Mouse (Mus musculus) kidney, postnatal 0 days (tissue): ENCODE data around the gene Arhgap24. TPM values are rescaled to one million over a fixed set of nuclear protein-coding genes. Genes with fewer than 3 reads are reported as not detected.

Experiments
- ATAC-seq: fragments of 200-750 bp; cut with Nextera tagmentation; replicated peaks from 2 replicates; pipeline ENCODE4 v1.8.0; 2017; ENCODE audit warnings: low read depth, moderate number of reproducible peaks, moderate TSS enrichment, moderate library complexity; ENCODE audit not compliant: low FRiP score
- DNase-seq: peaks from one replicate; pipeline ENCODE4 v3.0.0-alpha.2; 2016; ENCODE audit warnings: low spot score
- H3K27ac ChIP-seq: fragments of 300-500 bp; sonication (generic); 2 replicates; pipeline ENCODE4 v1.5.1; 2014; ENCODE audit warnings: mild to moderate bottlenecking
- H3K27me3 ChIP-seq: fragments of 300-500 bp; sonication (generic); 2 replicates; pipeline ENCODE4 v1.6.1; 2014; ENCODE audit warnings: low read length, mixed read lengths; ENCODE audit not compliant: insufficient read depth
- H3K36me3 ChIP-seq: fragments of 300-500 bp; sonication (generic); 2 replicates; pipeline ENCODE4 v1.6.1; 2014; ENCODE audit warnings: low read length, mixed read lengths; ENCODE audit not compliant: insufficient read depth
- H3K4me1 ChIP-seq: fragments of 300-500 bp; sonication (generic); replicated peaks from 2 replicates; pipeline ENCODE4 v1.6.1; 2014; ENCODE audit warnings: antibody characterized with exemption, low read length, mixed read lengths; ENCODE audit not compliant: insufficient read depth
- H3K4me2 ChIP-seq: fragments of 300-500 bp; sonication (generic); 2 replicates; pipeline ENCODE4 v1.6.1; 2014; ENCODE audit warnings: mild to moderate bottlenecking, low read length, moderate library complexity, mixed read lengths
- H3K4me3 ChIP-seq: fragments of 300-500 bp; sonication (generic); replicated peaks from 2 replicates; pipeline ENCODE4 v1.5.1; 2014; ENCODE audit warnings: low read depth, low read length
- H3K9ac ChIP-seq: fragments of 300-500 bp; sonication (generic); 2 replicates; pipeline ENCODE4 v1.6.1; 2014; ENCODE audit warnings: low read depth, low read length
- H3K9me3 ChIP-seq: fragments of 300-500 bp; sonication (generic); replicated peaks from 2 replicates; pipeline ENCODE4 v1.6.1; 2016; ENCODE audit warnings: low read length, inconsistent platforms, mixed read lengths
- CTCF ChIP-seq: IDR thresholded peaks from 2 replicates; pipeline ENCODE4 v1.5.1; 2016; ENCODE audit warnings: antibody characterized with exemption, low read depth, mild to moderate bottlenecking, moderate library complexity
- WGBS: fragments of 180-500 bp; shearing (Covaris S2); extraction: QIAGEN DNeasy Blood & Tissue Kit; methylation state at CpG from one replicate; pipeline ENCODE4 v1.1.7; 2014; 5-methylcytosine and 5-hydroxymethylcytosine counted together
- polyA plus RNA-seq: library from polyadenylated mRNA; unstranded; fragments of >200 nt; fragmentation: Nextera tagmentation; extraction: Ambion mirVana; gene quantifications from 2 replicates; pipeline ENCODE4 v1.2.1, GENCODE M21; 2015

Arhgap24 gene
- polyA plus RNA-seq, 1 experiment from 2014 or later: 99.9 TPM

DNA sequence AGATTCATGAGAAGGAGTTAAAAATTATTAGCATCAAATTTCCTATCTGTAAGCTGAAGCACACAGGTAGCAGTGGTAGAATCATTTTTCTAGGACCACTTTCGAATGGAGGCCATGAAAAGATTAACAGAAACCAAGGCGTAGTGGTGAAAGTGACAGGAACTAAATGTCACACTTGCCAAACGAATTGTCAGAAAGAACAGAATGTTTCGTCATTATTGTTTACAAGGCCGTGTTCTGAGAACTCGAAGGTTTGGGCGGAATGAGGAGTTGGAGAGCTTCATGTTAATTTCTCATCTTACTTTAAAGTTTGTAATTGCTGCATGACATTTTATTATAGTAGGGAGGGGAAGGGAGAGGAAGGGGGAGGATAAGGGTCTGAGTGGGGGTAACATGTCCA, 162.2 kb downstream of the Arhgap24 start:
- WGBS: 73% methylated on average over 7 of the region's 7 CpGs
- Histone ChIP-seq H3K9me3 (no peaks in the 10 kb centered on the region), H3K4me3 (no peak overlapping the region), H3K36me3 (no peaks in the 10 kb centered on the region), H3K4me2 (no peak overlapping the region), H3K9ac (no peak overlapping the region), H3K27ac (no peak overlapping the region), H3K27me3 (no peaks in the 10 kb centered on the region), H3K4me1 (no peaks in the 10 kb centered on the region)
- no peak for DNase-seq
- TF ChIP-seq CTCF: no peak
- ATAC-seq: no peak

DNA sequence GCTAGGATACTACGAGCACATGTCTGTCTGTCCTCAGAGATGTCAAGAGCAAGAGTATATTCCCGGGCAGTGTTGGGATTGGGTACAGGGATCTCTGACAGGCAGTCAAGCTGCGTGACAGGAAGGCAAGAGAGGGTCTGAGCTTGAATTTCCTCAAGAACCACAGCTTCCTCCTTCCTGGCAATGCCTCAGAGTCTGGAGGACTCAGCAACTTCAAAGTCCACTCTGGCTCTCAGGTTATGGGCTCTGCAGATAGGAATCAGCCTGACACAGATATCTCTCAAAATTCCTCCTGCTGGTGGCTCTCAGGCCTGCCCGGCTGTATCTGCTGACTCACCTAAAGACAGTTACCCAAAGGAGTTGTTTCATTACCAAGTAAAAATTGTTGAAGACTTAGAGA, 162.6 kb downstream of the Arhgap24 start:
- Histone ChIP-seq H3K4me2 (no peak overlapping the region), H3K4me1 (no peaks in the 10 kb centered on the region), H3K9me3 (no peaks in the 10 kb centered on the region), H3K36me3 (no peaks in the 10 kb centered on the region), H3K27me3 (no peaks in the 10 kb centered on the region), H3K4me3 (no peak overlapping the region), H3K9ac (no peak overlapping the region), H3K27ac (no peak overlapping the region)
- no peak for TF ChIP-seq CTCF
- ATAC-seq (no peak), DNase-seq (no peak)
- WGBS: 68% methylated on average over 4 of the region's 4 CpGs

DNA sequence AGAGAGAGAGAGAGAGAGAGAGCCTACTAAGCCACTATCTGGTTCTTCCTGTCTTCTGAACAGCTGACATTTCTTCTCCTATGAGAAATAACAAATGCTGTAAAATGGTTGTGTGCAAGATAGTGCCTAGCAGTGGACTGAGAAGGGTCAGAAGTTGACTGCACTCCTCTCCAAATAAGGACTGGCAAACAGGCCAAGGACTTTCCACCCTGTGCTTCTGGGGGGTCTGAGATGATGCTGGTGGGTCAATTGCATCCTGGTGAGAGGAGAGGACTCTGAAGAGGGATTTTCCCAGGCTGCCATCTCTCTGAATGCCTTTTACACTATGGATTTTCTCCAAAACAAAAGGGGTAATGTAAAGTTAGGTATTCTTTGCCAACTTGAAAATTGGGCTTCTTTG, 177.9 kb downstream of the Arhgap24 start:
- no peaks in the 10 kb centered on the region for H3K9me3 ChIP-seq
- no peak for TF ChIP-seq CTCF
- H3K27me3 ChIP-seq: no peaks in the 10 kb centered on the region
- H3K36me3 ChIP-seq: no peaks in the 10 kb centered on the region
- H3K27ac ChIP-seq: no peak overlapping the region
- ATAC-seq: no peak
- H3K4me2 ChIP-seq: no peak overlapping the region
- H3K9ac ChIP-seq: no peak overlapping the region
- 0 out of 2 replicates have a peak, but pooled peaks cover 5% of the 10 kb centered on the region for H3K4me1 ChIP-seq
- DNase-seq: no peak
- no peak overlapping the region for H3K4me3 ChIP-seq

DNA sequence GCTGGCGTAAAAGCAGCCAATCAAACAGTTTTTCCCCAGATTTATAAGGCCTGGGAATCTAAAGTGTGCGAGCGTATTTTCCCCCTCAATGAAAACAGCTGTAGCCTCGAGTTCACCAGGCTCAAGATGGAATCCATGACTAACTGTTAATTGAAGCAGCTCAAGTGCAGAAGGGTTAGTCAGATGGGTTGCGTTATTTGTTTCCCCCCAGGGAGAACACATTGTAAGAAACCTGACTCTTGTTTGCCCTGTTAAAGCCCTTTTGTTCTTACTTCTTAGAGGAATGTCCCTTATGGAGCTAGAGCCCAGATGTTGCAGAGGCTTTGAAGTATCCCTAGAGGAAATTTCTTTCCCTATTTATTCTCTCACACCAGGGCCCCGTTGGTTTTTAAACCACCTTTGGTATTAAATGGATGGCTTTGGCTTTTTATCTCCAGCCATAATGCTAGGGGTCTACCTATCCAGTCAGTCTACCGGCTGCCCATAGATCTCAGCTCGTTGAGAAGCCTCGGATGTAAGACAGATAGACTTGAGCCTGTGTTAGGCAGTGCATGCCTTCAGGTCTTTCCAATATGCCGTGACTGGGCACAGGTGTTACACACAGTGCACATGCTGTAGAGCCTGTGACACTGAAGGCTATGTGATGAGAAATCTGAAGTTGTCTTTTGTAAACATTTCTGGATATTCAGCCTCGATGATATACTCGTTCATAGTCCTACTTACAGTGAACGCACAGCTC, 184.0 kb downstream of the Arhgap24 start:
- H3K4me2 ChIP-seq: no peak overlapping the region
- no peaks in the 10 kb centered on the region for H3K4me1 ChIP-seq
- 31% methylated on average over 13 of the region's 13 CpGs for WGBS
- no peaks in the 10 kb centered on the region for H3K36me3 ChIP-seq
- H3K9me3 ChIP-seq: no peaks in the 10 kb centered on the region
- no peak for ATAC-seq
- no peak for TF ChIP-seq CTCF
- peak; percentile 47 for DNase-seq
- no peak overlapping the region for H3K4me3 ChIP-seq
- no peak overlapping the region for H3K9ac ChIP-seq
- H3K27ac ChIP-seq: no peak overlapping the region
- H3K27me3 ChIP-seq: no peaks in the 10 kb centered on the region

DNA sequence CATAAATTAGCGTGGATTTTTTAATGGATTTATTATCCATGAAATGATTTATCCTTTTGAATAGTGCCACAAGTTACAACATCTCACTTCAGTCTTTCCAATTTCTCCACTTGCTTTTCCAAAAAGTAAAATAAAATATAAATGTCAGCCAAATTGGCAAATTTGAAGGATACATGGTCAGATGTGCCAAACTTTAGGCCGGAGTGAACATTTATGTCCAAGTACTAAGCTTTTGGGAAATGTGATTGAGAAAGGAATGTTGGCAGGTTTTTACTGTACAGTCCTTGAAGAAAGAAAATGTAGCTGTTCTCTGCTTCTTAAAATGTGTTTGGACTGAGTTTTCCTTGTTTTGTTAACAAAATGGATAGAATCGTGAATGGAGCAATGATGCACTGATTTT, 185.7 kb downstream of the Arhgap24 start:
- no peak overlapping the region for H3K4me3 ChIP-seq
- ATAC-seq (no peak), DNase-seq (no peak)
- H3K4me2 ChIP-seq: no peak overlapping the region
- no peaks in the 10 kb centered on the region for H3K27me3 ChIP-seq
- no peak overlapping the region for H3K9ac ChIP-seq
- WGBS: 83% methylated on average over 3 of the region's 3 CpGs
- no peak for TF ChIP-seq CTCF
- H3K4me1 ChIP-seq: no peaks in the 10 kb centered on the region
- no peaks in the 10 kb centered on the region for H3K9me3 ChIP-seq
- H3K36me3 ChIP-seq: no peaks in the 10 kb centered on the region
- no peak overlapping the region for H3K27ac ChIP-seq

DNA sequence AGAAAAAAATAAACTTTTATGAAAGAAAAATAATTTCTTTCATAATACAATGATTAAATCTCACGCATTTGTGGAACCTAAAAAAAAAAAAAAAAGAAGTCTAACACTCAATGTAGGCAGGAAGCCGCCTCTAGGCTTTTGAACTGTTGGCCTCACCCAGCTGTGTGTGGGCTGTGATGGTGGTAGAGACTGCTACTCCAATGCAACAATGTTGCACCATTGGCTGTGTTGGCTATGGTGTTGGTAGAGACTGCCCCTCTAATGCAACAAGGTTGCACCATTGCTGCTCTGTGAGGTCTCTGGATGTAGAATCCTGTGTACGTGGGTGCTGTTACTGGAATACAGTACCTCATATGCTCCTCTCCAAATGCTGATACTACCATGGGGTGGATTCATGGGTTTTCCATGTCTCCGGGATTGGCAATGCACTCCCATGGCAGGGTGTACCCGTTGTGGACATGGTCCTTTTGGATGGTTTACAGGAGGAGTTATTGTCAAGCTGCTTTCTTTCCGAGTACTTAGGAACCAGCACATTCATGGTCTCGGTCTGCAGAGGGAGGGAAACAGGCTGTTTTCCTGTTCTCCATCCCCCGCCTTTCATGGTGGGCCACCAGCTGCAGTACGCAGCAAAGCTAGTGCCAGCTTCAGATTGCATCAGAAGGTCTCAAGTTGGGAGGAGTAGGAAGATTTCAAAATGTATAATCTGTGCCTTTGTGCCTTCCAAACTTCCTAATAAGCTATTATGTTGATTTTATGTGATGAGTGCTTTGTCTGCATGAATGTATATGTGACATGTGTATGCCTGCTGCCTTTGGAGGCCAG, 186.8 kb downstream of the Arhgap24 start:
- H3K27ac ChIP-seq: no peak overlapping the region
- H3K9me3 ChIP-seq: no peaks in the 10 kb centered on the region
- no peak for ATAC-seq
- no peaks in the 10 kb centered on the region for H3K4me1 ChIP-seq
- WGBS: 90% methylated on average over 9 of the region's 9 CpGs
- no peak overlapping the region for H3K4me2 ChIP-seq
- no peak for DNase-seq
- no peak overlapping the region for H3K9ac ChIP-seq
- H3K36me3 ChIP-seq: no peaks in the 10 kb centered on the region
- H3K27me3 ChIP-seq: no peaks in the 10 kb centered on the region
- H3K4me3 ChIP-seq: no peak overlapping the region
- TF ChIP-seq CTCF: no peak
